Mouse (Mus musculus) midbrain, embryonic 10.5 days (tissue): ENCODE measurements at regions not wholly inside any gene's neighbourhood (a gene's known extent, or its start where the extent isn't known, plus 50 kb on each side); places are given as distances from the start of the nearest gene placed in this dataset.

ENCODE experiments used
- DNase-seq: peaks from one replicate; pipeline ENCODE4 v3.0.0-alpha.2; 2017; ENCODE audit warnings: low spot score
- H3K27ac ChIP-seq: fragments of 300-500 bp; sonication (generic); replicated peaks from 2 replicates; pipeline ENCODE4 v1.5.1; 2016; ENCODE audit warnings: mild to moderate bottlenecking
- H3K27me3 ChIP-seq: fragments of 300-500 bp; sonication (generic); 2 replicates; pipeline ENCODE4 v1.6.1; 2016; ENCODE audit warnings: low read depth, mild to moderate bottlenecking; ENCODE audit not compliant: poor library complexity, severe bottlenecking
- H3K36me3 ChIP-seq: fragments of 300-500 bp; sonication (generic); 2 replicates; pipeline ENCODE4 v1.6.1; 2016; ENCODE audit warnings: mild to moderate bottlenecking, moderate library complexity
- H3K4me1 ChIP-seq: fragments of 300-500 bp; sonication (generic); 2 replicates; pipeline ENCODE4 v1.6.1; 2016
- H3K4me3 ChIP-seq: fragments of 300-500 bp; sonication (generic); 2 replicates; pipeline ENCODE4 v1.5.1; 2016; ENCODE audit warnings: mild to moderate bottlenecking, moderate library complexity
- H3K9me3 ChIP-seq: fragments of 300-500 bp; sonication (generic); replicated peaks from 2 replicates; pipeline ENCODE4 v1.6.1; 2016; ENCODE audit warnings: mild to moderate bottlenecking
- WGBS: fragments of 180-500 bp; shearing (Covaris S2); methylation state at CpG from one replicate; pipeline ENCODE4 v1.1.7; 2016; 5-methylcytosine and 5-hydroxymethylcytosine counted together

GRCm38 (mm10) chr5:82472146-82472545 lies 882.8 kb downstream of the Tecrl start:
- WGBS = 89% methylated on average over 2 of the region's 2 CpGs
- H3K4me3 ChIP-seq = no peak overlapping the region
- H3K27ac ChIP-seq = no peak overlapping the region
- DNase-seq = no peak
- H3K9me3 ChIP-seq = no peaks in the 10 kb centered on the region
- no peaks in the 10 kb centered on the region for H3K4me1 ChIP-seq
- H3K27me3 ChIP-seq = no peaks in the 10 kb centered on the region
- H3K36me3 ChIP-seq = no peaks in the 10 kb centered on the region

GRCm38 (mm10) chr5:82464272-82464671 lies 890.7 kb downstream of the Tecrl start:
- no peak overlapping the region for H3K4me3 ChIP-seq
- DNase-seq = no peak
- WGBS = 89% methylated on average over 2 of the region's 2 CpGs
- H3K9me3 ChIP-seq = no peaks in the 10 kb centered on the region
- no peak overlapping the region for H3K27ac ChIP-seq
- H3K27me3 ChIP-seq = no peaks in the 10 kb centered on the region
- no peaks in the 10 kb centered on the region for H3K4me1 ChIP-seq
- no peaks in the 10 kb centered on the region for H3K36me3 ChIP-seq

GRCm38 (mm10) chr5:82441288-82441687 lies 913.7 kb downstream of the Tecrl start:
- no peak for DNase-seq
- WGBS = 83% methylated on average over 4 of the region's 4 CpGs
- no peaks in the 10 kb centered on the region for H3K4me1 ChIP-seq
- no peak overlapping the region for H3K27ac ChIP-seq
- H3K9me3 ChIP-seq = no peaks in the 10 kb centered on the region
- no peak overlapping the region for H3K4me3 ChIP-seq
- no peaks in the 10 kb centered on the region for H3K27me3 ChIP-seq
- no peaks in the 10 kb centered on the region for H3K36me3 ChIP-seq

GRCm38 (mm10) chr5:82440126-82440525 lies 914.9 kb downstream of the Tecrl start:
- 89% methylated on average over 2 of the region's 2 CpGs for WGBS
- no peaks in the 10 kb centered on the region for H3K9me3 ChIP-seq
- H3K4me1 ChIP-seq = no peaks in the 10 kb centered on the region
- no peak for DNase-seq
- no peak overlapping the region for H3K27ac ChIP-seq
- no peak overlapping the region for H3K4me3 ChIP-seq
- H3K36me3 ChIP-seq = no peaks in the 10 kb centered on the region
- no peaks in the 10 kb centered on the region for H3K27me3 ChIP-seq

- Histone ChIP-seq H3K4me3 (no peak overlapping the region), H3K36me3 (no peaks in the 10 kb centered on the region), H3K9me3 (no peaks in the 10 kb centered on the region), H3K27ac (no peak overlapping the region), H3K27me3 (no peaks in the 10 kb centered on the region), H3K4me1 (no peaks in the 10 kb centered on the region)
- DNase-seq = no peak
Observed at GRCm38 (mm10) chr5:82420396-82420795, 934.6 kb downstream of the Tecrl start.

- Histone ChIP-seq H3K36me3 (no peaks in the 10 kb centered on the region), H3K27ac (no peak overlapping the region), H3K27me3 (no peaks in the 10 kb centered on the region), H3K4me3 (no peak overlapping the region), H3K9me3 (no peaks in the 10 kb centered on the region), H3K4me1 (no peaks in the 10 kb centered on the region)
- DNase-seq = no peak
- 77% methylated on average over 5 of the region's 5 CpGs for WGBS
Observed at GRCm38 (mm10) chr5:82396632-82397234, 958.3 kb downstream of the Tecrl start.

GRCm38 (mm10) chr5:82361624-82362023 lies 993.4 kb downstream of the Tecrl start:
- no peak for DNase-seq
- Histone ChIP-seq H3K9me3 (no peaks in the 10 kb centered on the region), H3K36me3 (no peaks in the 10 kb centered on the region), H3K27ac (no peak overlapping the region), H3K4me3 (no peak overlapping the region), H3K27me3 (no peaks in the 10 kb centered on the region), H3K4me1 (no peaks in the 10 kb centered on the region)
- WGBS = 71% methylated on average over 3 of the region's 3 CpGs

GRCm38 (mm10) chr5:82356336-82356735 lies 998.7 kb downstream of the Tecrl start:
- no peak overlapping the region for H3K27ac ChIP-seq
- no peak overlapping the region for H3K4me3 ChIP-seq
- H3K36me3 ChIP-seq = no peaks in the 10 kb centered on the region
- WGBS = 91% methylated on average over 5 of the region's 5 CpGs
- H3K4me1 ChIP-seq = no peaks in the 10 kb centered on the region
- DNase-seq = no peak
- no peaks in the 10 kb centered on the region for H3K27me3 ChIP-seq
- no peaks in the 10 kb centered on the region for H3K9me3 ChIP-seq

GRCm38 (mm10) chr5:82351089-82351488 lies 1003.9 kb downstream of the Tecrl start:
- Histone ChIP-seq H3K4me3 (no peak overlapping the region), H3K27me3 (no peaks in the 10 kb centered on the region), H3K9me3 (no peaks in the 10 kb centered on the region), H3K36me3 (no peaks in the 10 kb centered on the region), H3K4me1 (0 out of 2 replicates have a peak, but pooled peaks cover 3% of the 10 kb centered on the region), H3K27ac (no peak overlapping the region)
- WGBS = 94% methylated on average over 2 of the region's 2 CpGs
- DNase-seq = no peak

GRCm38 (mm10) chr5:82346672-82347071 lies 1008.3 kb downstream of the Tecrl start:
- 0 out of 2 replicates have a peak, but pooled peaks cover 3% of the 10 kb centered on the region for H3K4me1 ChIP-seq
- H3K4me3 ChIP-seq = no peak overlapping the region
- H3K36me3 ChIP-seq = no peaks in the 10 kb centered on the region
- no peak overlapping the region for H3K27ac ChIP-seq
- DNase-seq = peak; percentile 54
- H3K9me3 ChIP-seq = no peaks in the 10 kb centered on the region
- no peaks in the 10 kb centered on the region for H3K27me3 ChIP-seq
- WGBS = 12% methylated on average over 7 of the region's 7 CpGs

GRCm38 (mm10) chr5:82324354-82324753 lies 1030.6 kb downstream of the Tecrl start:
- Histone ChIP-seq H3K27me3 (no peaks in the 10 kb centered on the region), H3K4me3 (no peak overlapping the region), H3K27ac (no peak overlapping the region), H3K4me1 (no peaks in the 10 kb centered on the region), H3K36me3 (no peaks in the 10 kb centered on the region), H3K9me3 (no peaks in the 10 kb centered on the region)
- DNase-seq = no peak
- 92% methylated on average over 4 of the region's 4 CpGs for WGBS

- no peak for DNase-seq
- H3K27ac ChIP-seq = no peak overlapping the region
Observed at GRCm38 (mm10) chr5:82319709-82320333, 1035.2 kb downstream of the Tecrl start.

GRCm38 (mm10) chr5:82312054-82312453 lies 1042.9 kb downstream of the Tecrl start:
- no peaks in the 10 kb centered on the region for H3K36me3 ChIP-seq
- no peaks in the 10 kb centered on the region for H3K27me3 ChIP-seq
- peak; percentile 16 for DNase-seq
- no peak overlapping the region for H3K4me3 ChIP-seq
- H3K9me3 ChIP-seq = no peaks in the 10 kb centered on the region
- H3K4me1 ChIP-seq = peaks cover 6% of the 10 kb centered on the region
- WGBS = 30% methylated on average over 6 of the region's 6 CpGs
- H3K27ac ChIP-seq = no peak overlapping the region

More at GRCm38 (mm10) chr5:82319709-82320333, 1035.2 kb downstream of the Tecrl start:
- Histone ChIP-seq H3K27me3 (no peaks in the 10 kb centered on the region), H3K4me1 (no peaks in the 10 kb centered on the region), H3K4me3 (no peak overlapping the region), H3K9me3 (no peaks in the 10 kb centered on the region), H3K36me3 (no peaks in the 10 kb centered on the region)
- 82% methylated on average over 1 of the region's 1 CpGs for WGBS
